Mouse (Mus musculus) CH12.LX (cell line): Measurements from ENCODE around the gene Emc6. TPM values are rescaled to one million over a fixed set of nuclear protein-coding genes. Genes with fewer than 3 reads are reported as not detected.

Experiments used
- DNase-seq: peaks from one replicate; pipeline ENCODE4 v3.0.0-alpha.2; 2013; ENCODE audit errors: extremely low read depth
- H3K27ac ChIP-seq: 2 replicates; pipeline ENCODE4 v1.5.1; 2012; ENCODE audit warnings: low read depth, mild to moderate bottlenecking, control low read depth, moderate library complexity; ENCODE audit not compliant: insufficient read depth
- H3K27me3 ChIP-seq: replicated peaks from 2 replicates; pipeline ENCODE3; 2012; ENCODE audit warnings: inconsistent platforms
- H3K36me3 ChIP-seq, 2 experiments: replicated peaks in 1 of 2; 2 replicates each; pipeline versions ENCODE3 to v1.6.1; 2012; ENCODE audit warnings: inconsistent platforms in 1 of 2, low read length in 1 of 2, mild to moderate bottlenecking in 1 of 2, mixed read lengths in 1 of 2, moderate library complexity in 1 of 2; ENCODE audit not compliant: control insufficient read depth in 1 of 2, insufficient read depth in 1 of 2
- H3K4me1 ChIP-seq, 2 experiments: 2 replicates each; pipeline ENCODE4 v1.6.1; 2012; ENCODE audit warnings: inconsistent platforms in 1 of 2, moderate library complexity in 1 of 2; ENCODE audit not compliant: insufficient read depth in 2 of 2, control insufficient read depth in 1 of 2
- H3K4me2 ChIP-seq: 2 replicates; pipeline ENCODE4 v1.6.1; 2012; ENCODE audit warnings: low read depth, mild to moderate bottlenecking, control low read depth; ENCODE audit not compliant: poor library complexity, insufficient read depth, severe bottlenecking
- H3K4me3 ChIP-seq, 3 experiments: fragments of 150-350 bp in 1 of 3; sonication (generic) in 1 of 3; replicated peaks in 1 of 3; 2 replicates each; pipeline versions ENCODE3 to v1.5.1; 2011 to 2012; ENCODE audit warnings: low read depth in 2 of 3, low read length in 2 of 3, mild to moderate bottlenecking in 2 of 3, moderate library complexity in 2 of 3, control low read depth in 1 of 3, improper control_type of control experiment in 1 of 3, inconsistent platforms in 1 of 3, mixed read lengths in 1 of 3; ENCODE audit not compliant: poor library complexity in 1 of 3
- H3K79me2 ChIP-seq: replicated peaks from 2 replicates; pipeline ENCODE4 v1.6.1; 2012; ENCODE audit warnings: mild to moderate bottlenecking, moderate library complexity; ENCODE audit not compliant: control insufficient read depth, poor library complexity, insufficient read depth, severe bottlenecking; ENCODE audit errors: extremely low read depth
- H3K9ac ChIP-seq: 2 replicates; pipeline ENCODE4 v1.6.1; 2012; ENCODE audit warnings: low read depth, mild to moderate bottlenecking, control low read depth, moderate library complexity; ENCODE audit not compliant: insufficient read depth
- H3K9me3 ChIP-seq: replicated peaks from 2 replicates; pipeline ENCODE3; 2012; ENCODE audit warnings: low read length, inconsistent platforms, mixed read lengths
- CHD1 ChIP-seq: IDR thresholded peaks from 2 replicates; pipeline ENCODE4 v1.6.1; 2012; ENCODE audit warnings: low read depth, low read length, improper control_type of control experiment, inconsistent platforms
- CHD2 ChIP-seq: IDR thresholded peaks from 2 replicates; pipeline ENCODE4 v1.6.1; 2011; ENCODE audit warnings: low read length, improper control_type of control experiment
- E2F4 ChIP-seq: IDR thresholded peaks from 2 replicates; pipeline ENCODE4 v1.6.1; 2011; ENCODE audit warnings: low read depth, low read length, improper control_type of control experiment; ENCODE audit not compliant: insufficient replicate concordance
- ELF1 ChIP-seq: IDR thresholded peaks from 2 replicates; pipeline ENCODE4 v1.6.1; 2014; ENCODE audit warnings: low read depth, mild to moderate bottlenecking, inconsistent platforms, low read length, improper control_type of control experiment
- JUN ChIP-seq: IDR thresholded peaks from 2 replicates; pipeline ENCODE4 v1.6.1; 2011; ENCODE audit warnings: low read depth, mild to moderate bottlenecking, low read length, improper control_type of control experiment, moderate library complexity; ENCODE audit not compliant: insufficient read depth
- KAT2A ChIP-seq: IDR thresholded peaks from 2 replicates; pipeline ENCODE4 v1.6.1; 2012; ENCODE audit warnings: low read length, improper control_type of control experiment, inconsistent platforms; ENCODE audit not compliant: insufficient replicate concordance
- MAFK ChIP-seq: IDR thresholded peaks from 2 replicates; pipeline ENCODE4 v1.6.1; 2011; ENCODE audit warnings: low read length, improper control_type of control experiment; ENCODE audit not compliant: insufficient replicate concordance
- MAX ChIP-seq: IDR thresholded peaks from 2 replicates; pipeline ENCODE4 v1.6.1; 2011; ENCODE audit warnings: low read length, improper control_type of control experiment
- MAZ ChIP-seq: IDR thresholded peaks from 2 replicates; pipeline ENCODE4 v1.6.1; 2012; ENCODE audit warnings: low read depth, mild to moderate bottlenecking, inconsistent platforms, low read length, improper control_type of control experiment, moderate library complexity
- MEF2A ChIP-seq: IDR thresholded peaks from 2 replicates; pipeline ENCODE4 v1.6.1; 2014; ENCODE audit warnings: low read depth, mild to moderate bottlenecking, inconsistent platforms, low read length, improper control_type of control experiment, borderline replicate concordance
- POLR2AphosphoS2 ChIP-seq: IDR thresholded peaks from 2 replicates; pipeline ENCODE4 v1.6.1; 2011; ENCODE audit warnings: low read depth, low read length, improper control_type of control experiment
- RAD21 ChIP-seq: IDR thresholded peaks from 2 replicates; pipeline ENCODE4 v1.6.1; 2011; ENCODE audit warnings: low read depth, mild to moderate bottlenecking, low read length, improper control_type of control experiment, moderate library complexity
- SMC3 ChIP-seq: IDR thresholded peaks from 2 replicates; pipeline ENCODE4 v1.6.1; 2011; ENCODE audit warnings: low read depth, low read length, improper control_type of control experiment
- UBTF ChIP-seq: IDR thresholded peaks from 2 replicates; pipeline ENCODE4 v1.6.1; 2012; ENCODE audit warnings: low read depth, mild to moderate bottlenecking, inconsistent platforms, low read length, improper control_type of control experiment, moderate library complexity
- ZNF384 ChIP-seq: IDR thresholded peaks from 2 replicates; pipeline ENCODE4 v1.6.1; 2012; ENCODE audit warnings: low read depth, low read length, improper control_type of control experiment, inconsistent platforms
- dilution Hi-C: fragments of 300-500 bp; cut with MboI; formaldehyde crosslinking; loops from 2 replicates; pipeline ENCODE4 v1.14.3; 2020; ENCODE audit warnings: low sequenced_read_pairs; ENCODE audit not compliant: extremely low pct_unique_long_range_greater_than_20kb, extremely low pct_ligation_motif_present
- in situ Hi-C: fragments of 300-500 bp; cut with MboI; formaldehyde crosslinking; loops from 3 replicates; pipeline ENCODE4 v1.14.3; 2019; ENCODE audit warnings: low sequenced_read_pairs, low pct_ligation_motif_present, low pct_unique_long_range_greater_than_20kb, mixed read lengths
- polyA plus RNA-seq: library from polyadenylated mRNA; unstranded; fragments of >175 nt; gene quantifications from 2 replicates; pipeline ENCODE4 v1.2.1, GENCODE M21; 2012; ENCODE audit warnings: low read depth; ENCODE audit not compliant: insufficient read length
- total RNA-seq, 2 experiments: library from RNA; depleted of rRNA; stranded (reverse); fragments of 300-350 nt in 1 of 2; fragments of >200 nt in 1 of 2; gene quantifications; 2 replicates each; pipeline ENCODE4 v1.2.3; 2012 to 2014

The Emc6 gene
- total and polyA plus RNA-seq, 3 experiments, result 124 to 292 (median 138) TPM

DNA sequence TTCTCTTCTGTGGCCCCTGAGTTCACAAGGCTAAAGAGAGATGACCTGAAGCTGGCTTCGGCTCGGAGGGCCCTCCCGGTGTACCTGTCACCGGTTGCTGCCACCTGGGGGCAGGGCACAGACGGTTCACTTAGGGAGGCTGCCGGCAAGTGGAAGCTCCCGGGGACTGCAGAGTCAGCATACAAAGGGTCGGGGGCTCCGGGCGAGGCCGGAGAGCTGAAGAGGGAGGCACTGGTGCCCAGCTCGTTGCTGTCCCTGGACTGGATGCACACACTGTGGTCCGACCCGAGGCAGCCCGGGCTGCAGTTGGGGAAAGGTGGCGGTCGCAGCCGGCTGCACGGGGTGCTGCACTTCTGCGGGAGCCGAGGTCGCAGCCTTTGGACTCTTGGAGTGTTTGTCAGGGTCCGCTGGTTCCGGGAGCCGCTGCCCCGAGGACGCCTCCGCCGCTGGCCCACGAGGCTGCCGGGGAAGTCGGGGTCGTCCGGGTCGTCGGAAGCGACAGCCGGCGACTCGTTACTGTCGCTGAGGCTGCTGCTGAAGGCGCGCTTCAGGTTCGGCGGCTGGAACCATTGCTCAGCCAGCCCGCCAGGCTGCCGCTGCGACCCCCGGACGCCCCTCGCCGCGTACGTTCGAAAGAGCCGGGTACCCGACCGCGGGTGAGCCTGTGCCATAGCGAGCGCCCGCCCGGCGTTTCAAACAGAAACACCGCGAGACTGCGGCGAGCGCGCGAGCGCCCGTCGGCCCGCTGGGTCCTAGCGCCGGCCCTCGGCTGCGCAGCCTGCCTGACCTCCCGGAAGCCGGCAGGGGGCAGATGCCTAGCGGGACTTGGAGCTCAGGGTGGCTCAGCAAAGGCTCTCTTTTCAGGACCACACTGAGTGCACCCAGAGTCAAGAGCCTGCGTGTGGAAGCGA, 39.0 kb downstream of the Emc6 start, which contains the start of gene Haspin (continued):
- TF ChIP-seq SMC3, result peak; percentile 96
- TF ChIP-seq MAX, result peak; percentile 53; the same call in 1 of the 2 replicates
- TF ChIP-seq UBTF, result peak; percentile 52
- peak; percentile 100 for TF ChIP-seq CHD2
- no peak for TF ChIP-seq MAZ
- TF ChIP-seq RAD21, result peak; percentile 75
- peak; percentile 86; the same call in 1 of the 2 replicates for TF ChIP-seq MAFK
- no peak for TF ChIP-seq JUN
- TF ChIP-seq POLR2AphosphoS2, result peak; percentile 71; the same call in 1 of the 2 replicates
- no peak for TF ChIP-seq CHD1

DNA sequence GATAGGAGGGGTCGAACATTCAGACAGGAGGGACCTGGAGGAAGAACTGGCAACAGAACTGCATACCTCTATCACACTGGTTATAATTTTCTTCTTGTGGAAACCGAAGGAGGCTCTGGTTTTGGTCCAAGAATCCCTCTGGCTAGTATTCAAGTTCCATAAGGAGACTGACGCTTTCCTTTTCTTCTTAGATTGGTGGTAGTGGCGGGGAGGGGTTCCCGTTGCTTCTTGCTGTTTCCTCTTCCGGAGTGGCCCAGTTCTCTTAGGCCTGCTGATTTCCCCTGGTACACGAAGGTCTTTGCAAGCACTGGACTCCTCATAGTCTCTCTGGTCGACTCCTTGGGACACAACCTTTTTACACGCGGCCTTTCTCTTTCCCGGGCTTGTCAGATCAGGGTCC, 39.7 kb downstream of the Emc6 start:
- H3K36me3 ChIP-seq, result peaks cover 0 to 31% of the 10 kb centered on the region in 2 experiments
- dilution Hi-C loops (no loop called here), in situ Hi-C loops (loop anchor here (10.0 to 25.0 kb wide), 2 partner anchors 148 to 1225 kb away; partner anchors contain the start of genes Olfr411 and Olfr412)
- H3K27ac ChIP-seq, result no peak overlapping the region; the same call in 1 of the 2 replicates
- no peaks in the 10 kb centered on the region for H3K9me3 ChIP-seq
- H3K9ac ChIP-seq, result peak overlapping the region; percentile 89
- H3K27me3 ChIP-seq, result peaks cover 6% of the 10 kb centered on the region
- H3K4me2 ChIP-seq, result peak overlapping the region; percentile 99
- DNase-seq, result peak; percentile 33
- peak overlapping the region; percentile 80 to 97 (median 93) for H3K4me3 ChIP-seq
- TF ChIP-seq MAFK (no peak), ELF1 (peak; percentile 30; the same call in 1 of the 2 replicates)
- TF ChIP-seq, all 38 proteins: peak for 1
- Histone ChIP-seq H3K79me2 (peaks cover 57% of the 10 kb centered on the region), H3K4me1 (peaks cover 8 to 47% of the 10 kb centered on the region in 2 experiments; a peak in 2 of 4 replicates)

DNA sequence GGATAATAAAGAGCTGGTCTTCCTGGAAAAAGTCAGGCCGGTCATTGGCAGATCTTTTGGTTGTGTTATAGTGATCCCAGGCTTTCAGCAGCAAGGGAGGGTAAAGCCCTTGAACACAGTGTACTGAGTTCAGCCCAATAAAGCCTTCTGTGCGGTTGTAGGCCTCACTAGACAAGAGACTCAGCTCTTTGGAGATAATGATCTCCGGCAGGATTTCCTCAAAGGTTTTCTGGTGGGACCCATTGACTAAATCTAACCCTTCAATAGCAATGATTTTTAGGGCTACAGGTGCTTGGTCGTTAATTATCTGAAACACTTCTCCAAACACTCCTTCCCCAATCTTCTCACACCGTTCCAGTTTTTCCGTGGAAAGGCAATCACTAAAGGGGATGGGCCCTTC, 40.2 kb downstream of the Emc6 start:
- no peak overlapping the region for H3K27ac ChIP-seq
- H3K27me3 ChIP-seq, result peaks cover 5% of the 10 kb centered on the region
- TF ChIP-seq MEF2A (no peak), ZNF384 (no peak), CHD1 (no peak), KAT2A (no peak), MAX (0 out of 2 replicates have a peak, but pooled peaks have one; percentile 18), RAD21 (no peak), UBTF (no peak), E2F4 (no peak)
- H3K4me3 ChIP-seq, result peak overlapping the region; percentile 80 to 97 (median 93)
- peaks cover 8 to 50% of the 10 kb centered on the region in 2 experiments; a peak in 2 of 4 replicates for H3K4me1 ChIP-seq
- peak overlapping the region; percentile 99 for H3K4me2 ChIP-seq
- H3K9ac ChIP-seq, result peak overlapping the region; percentile 89
- dilution Hi-C loops, result no loop called here
- in situ Hi-C loops, result loop anchor here (10.0 to 25.0 kb wide), 2 partner anchors 148 to 1226 kb away; partner anchors contain the start of genes Olfr411 and Olfr412
- H3K79me2 ChIP-seq, result peaks cover 59% of the 10 kb centered on the region
- H3K9me3 ChIP-seq, result no peaks in the 10 kb centered on the region
- H3K36me3 ChIP-seq, result peaks cover 0 to 34% of the 10 kb centered on the region in 2 experiments
- DNase-seq, result no peak
